Mouse (Mus musculus): ENCODE data around the gene Tspan1. TPM values are rescaled to one million over a fixed set of nuclear protein-coding genes. Genes with fewer than 3 reads are reported as not detected.

Gene Tspan1
- polyA plus RNA-seq (2014; fragmentation: Nextera tagmentation; extraction: Ambion mirVana): 0.19 TPM in 1 of 2 replicates, not detected in the other

- Histone ChIP-seq H3K4me3 (ENCODE audit: control insufficient read depth in 1 of 2, insufficient read depth in 1 of 2, low read depth in 1 of 2, low read length in 2 of 2) (no peak within 1 kb of the TSS), H3K9me3 (ENCODE audit: control insufficient read depth, low read length) (no peaks in the 10 kb centered on the region), H3K4me2 (ENCODE audit: low read length) (no peak within 1 kb of the TSS), H3K27me3 (ENCODE audit: control insufficient read depth, insufficient read depth, low read length) (no peaks in the 10 kb centered on the region), H3K36me3 (ENCODE audit: control insufficient read depth, insufficient read depth, low read length) (no peaks in the 10 kb centered on the region), H3K4me1 (ENCODE audit: control insufficient read depth in 2 of 2, insufficient read depth in 2 of 2, low read length in 2 of 2) (peaks cover 0 to 5% of the 10 kb centered on the region in 2 experiments; a peak in 1 of 4 replicates), H3K27ac (replicated peaks in 1 of 2; ENCODE audit: control insufficient read depth in 1 of 2, insufficient read depth in 1 of 2, low read depth in 2 of 2, low read length in 2 of 2) (no peak within 1 kb of the TSS), H3K9ac (ENCODE audit: low read length) (no peak within 1 kb of the TSS)
- no peak for ATAC-seq (ENCODE audit: insufficient number of reproducible peaks, insufficient read depth, low FRiP score, low read depth)
- 15% methylated on average over 7 of the region's 7 CpGs for WGBS
These were observed at the start of gene Tspan1 for GRCm38 (mm10) chr4:116167404-116167803. Tspan1 (minus strand) TSS chr4:116167601.

DNA sequence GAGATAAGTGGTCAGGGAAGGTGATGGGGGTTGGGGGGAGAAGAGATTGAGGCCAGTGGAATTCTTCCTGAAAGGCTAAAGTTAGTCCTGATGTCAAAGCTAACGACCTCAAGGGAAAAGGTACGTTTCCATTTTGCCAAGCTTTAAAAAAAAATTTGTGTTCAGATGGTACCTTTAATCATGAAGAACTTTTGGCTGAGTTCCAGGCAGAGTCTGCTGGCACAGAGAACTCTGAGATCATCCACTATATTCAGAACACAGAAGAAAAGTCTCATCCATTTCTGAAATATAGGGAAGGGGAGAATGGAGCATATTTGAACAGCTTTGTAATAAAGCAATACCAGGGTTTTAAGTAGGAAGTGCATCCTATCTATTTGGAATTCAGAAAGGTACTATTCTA is 49.6 kb upstream of the Tspan1 start:
- Histone ChIP-seq H3K27ac (replicated peaks in 1 of 2; ENCODE audit: control insufficient read depth in 1 of 2, insufficient read depth in 1 of 2, low read depth in 2 of 2, low read length in 2 of 2) (0 out of 4 replicates have a peak overlapping the region, but pooled peaks have one; percentile 22 to 25), H3K36me3 (ENCODE audit: control insufficient read depth, insufficient read depth, low read length) (no peaks in the 10 kb centered on the region)

DNA sequence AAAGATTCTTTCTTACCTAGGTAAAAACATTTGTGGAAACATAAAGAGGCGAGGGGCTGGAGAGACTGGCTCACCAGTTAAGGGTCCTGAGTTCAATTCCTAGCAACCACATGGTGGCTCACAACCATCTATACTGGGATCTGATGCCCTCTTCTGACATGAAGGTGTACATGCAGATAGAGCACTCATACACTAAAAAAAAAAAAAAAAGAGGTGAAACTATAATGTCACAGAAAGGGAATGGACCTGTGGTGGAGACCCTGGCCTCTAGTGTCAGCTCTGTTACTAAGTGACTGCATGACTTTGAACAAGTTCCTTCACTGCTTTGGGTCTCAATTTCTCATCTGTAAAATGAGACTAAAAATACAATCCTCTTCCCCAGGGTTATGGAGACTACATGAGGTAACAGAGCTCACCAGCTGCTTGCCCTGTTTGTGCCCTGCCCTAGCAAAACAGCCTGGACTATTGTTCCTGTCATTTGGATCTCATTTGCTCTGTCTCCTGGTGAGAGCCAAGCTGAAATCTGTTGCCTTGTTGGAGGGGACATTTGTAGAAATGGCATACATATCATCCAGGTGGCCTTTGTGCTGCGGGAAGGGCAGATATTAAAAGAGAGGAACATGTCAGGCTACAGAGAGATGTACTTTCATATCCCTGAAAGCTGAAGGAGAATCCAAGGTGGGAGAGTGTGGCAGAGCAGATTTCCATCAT is 48.6 kb upstream of the Tspan1 start:
- no peak overlapping the region for H3K4me3 ChIP-seq (ENCODE audit: control insufficient read depth in 1 of 2, insufficient read depth in 1 of 2, low read depth in 1 of 2, low read length in 2 of 2)
- no peaks in the 10 kb centered on the region for H3K36me3 ChIP-seq (ENCODE audit: control insufficient read depth, insufficient read depth, low read length)
- peaks cover 3 to 18% of the 10 kb centered on the region in 2 experiments; a peak in 3 of 4 replicates for H3K4me1 ChIP-seq (ENCODE audit: control insufficient read depth in 2 of 2, insufficient read depth in 2 of 2, low read length in 2 of 2)
- H3K9ac ChIP-seq (ENCODE audit: low read length): no peak overlapping the region
- 87% methylated on average over 2 of the region's 2 CpGs for WGBS
- ATAC-seq (ENCODE audit: insufficient number of reproducible peaks, insufficient read depth, low FRiP score, low read depth): no peak
- no peaks in the 10 kb centered on the region for H3K27me3 ChIP-seq (ENCODE audit: control insufficient read depth, insufficient read depth, low read length)
- no peaks in the 10 kb centered on the region for H3K9me3 ChIP-seq (ENCODE audit: control insufficient read depth, low read length)
- H3K27ac ChIP-seq (replicated peaks in 1 of 2; ENCODE audit: control insufficient read depth in 1 of 2, insufficient read depth in 1 of 2, low read depth in 2 of 2, low read length in 2 of 2): peak overlapping the region; percentile 17 to 25; a peak in 1 of 4 replicates
- no peak overlapping the region for H3K4me2 ChIP-seq (ENCODE audit: low read length)

More for the DNA sequence above, 49.6 kb upstream of the Tspan1 start:
- 7% methylated on average over 2 of the region's 2 CpGs for WGBS
- Histone ChIP-seq H3K4me2 (ENCODE audit: low read length) (no peak overlapping the region), H3K27me3 (ENCODE audit: control insufficient read depth, insufficient read depth, low read length) (no peaks in the 10 kb centered on the region), H3K4me1 (ENCODE audit: control insufficient read depth in 2 of 2, insufficient read depth in 2 of 2, low read length in 2 of 2) (peaks cover 3 to 18% of the 10 kb centered on the region in 2 experiments; a peak in 3 of 4 replicates), H3K9me3 (ENCODE audit: control insufficient read depth, low read length) (no peaks in the 10 kb centered on the region), H3K9ac (ENCODE audit: low read length) (no peak overlapping the region), H3K4me3 (ENCODE audit: control insufficient read depth in 1 of 2, insufficient read depth in 1 of 2, low read depth in 1 of 2, low read length in 2 of 2) (no peak overlapping the region)
- ATAC-seq (ENCODE audit: insufficient number of reproducible peaks, insufficient read depth, low FRiP score, low read depth): no peak

- Histone ChIP-seq H3K4me3 (ENCODE audit: control insufficient read depth in 1 of 2, insufficient read depth in 1 of 2, low read depth in 1 of 2, low read length in 2 of 2) (no peak overlapping the region), H3K27me3 (ENCODE audit: control insufficient read depth, insufficient read depth, low read length) (no peaks in the 10 kb centered on the region), H3K9ac (ENCODE audit: low read length) (no peak overlapping the region), H3K9me3 (ENCODE audit: control insufficient read depth, low read length) (no peaks in the 10 kb centered on the region), H3K27ac (replicated peaks in 1 of 2; ENCODE audit: control insufficient read depth in 1 of 2, insufficient read depth in 1 of 2, low read depth in 2 of 2, low read length in 2 of 2) (no peak overlapping the region), H3K4me1 (ENCODE audit: control insufficient read depth in 2 of 2, insufficient read depth in 2 of 2, low read length in 2 of 2) (no peaks in the 10 kb centered on the region), H3K36me3 (ENCODE audit: control insufficient read depth, insufficient read depth, low read length) (no peaks in the 10 kb centered on the region), H3K4me2 (ENCODE audit: low read length) (no peak overlapping the region)
- WGBS: 75% methylated on average over 1 of the region's 1 CpGs
- no peak for ATAC-seq (ENCODE audit: insufficient number of reproducible peaks, insufficient read depth, low FRiP score, low read depth)
These were observed 41.5 kb upstream of the Tspan1 start for GRCm38 (mm10) chr4:116208891-116209290.

DNA sequence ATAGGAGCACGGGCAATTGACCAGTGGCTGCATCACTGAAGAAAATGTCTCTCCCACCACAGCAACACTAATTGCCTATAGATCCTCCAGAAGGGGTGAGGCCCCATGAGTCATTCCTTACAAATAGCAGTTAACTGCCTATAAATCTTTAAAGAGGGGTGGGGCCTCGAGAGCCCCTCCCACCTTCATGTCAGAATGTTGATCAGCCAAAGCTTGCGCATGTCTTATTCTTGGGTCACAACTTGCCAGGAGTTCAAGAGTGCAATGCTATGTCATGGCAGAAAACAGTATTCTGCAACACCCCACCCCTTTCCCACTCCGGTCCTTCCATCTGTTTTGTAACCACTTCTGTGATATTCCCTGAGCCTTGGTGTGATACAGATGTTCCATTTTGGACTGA is 39.1 kb upstream of the Tspan1 start:
- H3K27ac ChIP-seq (replicated peaks in 1 of 2; ENCODE audit: control insufficient read depth in 1 of 2, insufficient read depth in 1 of 2, low read depth in 2 of 2, low read length in 2 of 2): no peak overlapping the region
- H3K4me1 ChIP-seq (ENCODE audit: control insufficient read depth in 2 of 2, insufficient read depth in 2 of 2, low read length in 2 of 2): no peaks in the 10 kb centered on the region
- ATAC-seq (ENCODE audit: insufficient number of reproducible peaks, insufficient read depth, low FRiP score, low read depth): no peak
- no peak overlapping the region for H3K4me3 ChIP-seq (ENCODE audit: control insufficient read depth in 1 of 2, insufficient read depth in 1 of 2, low read depth in 1 of 2, low read length in 2 of 2)
- H3K4me2 ChIP-seq (ENCODE audit: low read length): no peak overlapping the region
- no peaks in the 10 kb centered on the region for H3K9me3 ChIP-seq (ENCODE audit: control insufficient read depth, low read length)
- H3K36me3 ChIP-seq (ENCODE audit: control insufficient read depth, insufficient read depth, low read length): no peaks in the 10 kb centered on the region
- H3K27me3 ChIP-seq (ENCODE audit: control insufficient read depth, insufficient read depth, low read length): no peaks in the 10 kb centered on the region
- 73% methylated on average over 4 of the region's 4 CpGs for WGBS
- no peak overlapping the region for H3K9ac ChIP-seq (ENCODE audit: low read length)

- Histone ChIP-seq H3K36me3 (ENCODE audit: control insufficient read depth, insufficient read depth, low read length) (no peaks in the 10 kb centered on the region), H3K27ac (replicated peaks in 1 of 2; ENCODE audit: control insufficient read depth in 1 of 2, insufficient read depth in 1 of 2, low read depth in 2 of 2, low read length in 2 of 2) (no peak overlapping the region), H3K4me3 (ENCODE audit: control insufficient read depth in 1 of 2, insufficient read depth in 1 of 2, low read depth in 1 of 2, low read length in 2 of 2) (no peak overlapping the region), H3K4me1 (ENCODE audit: control insufficient read depth in 2 of 2, insufficient read depth in 2 of 2, low read length in 2 of 2) (no peaks in the 10 kb centered on the region), H3K9ac (ENCODE audit: low read length) (no peak overlapping the region), H3K4me2 (ENCODE audit: low read length) (no peak overlapping the region), H3K9me3 (ENCODE audit: control insufficient read depth, low read length) (no peaks in the 10 kb centered on the region), H3K27me3 (ENCODE audit: control insufficient read depth, insufficient read depth, low read length) (no peaks in the 10 kb centered on the region)
- no peak for ATAC-seq (ENCODE audit: insufficient number of reproducible peaks, insufficient read depth, low FRiP score, low read depth)
- 51% methylated on average over 3 of the region's 3 CpGs for WGBS
These were observed 37.0 kb upstream of the Tspan1 start for GRCm38 (mm10) chr4:116204422-116204821.

DNA sequence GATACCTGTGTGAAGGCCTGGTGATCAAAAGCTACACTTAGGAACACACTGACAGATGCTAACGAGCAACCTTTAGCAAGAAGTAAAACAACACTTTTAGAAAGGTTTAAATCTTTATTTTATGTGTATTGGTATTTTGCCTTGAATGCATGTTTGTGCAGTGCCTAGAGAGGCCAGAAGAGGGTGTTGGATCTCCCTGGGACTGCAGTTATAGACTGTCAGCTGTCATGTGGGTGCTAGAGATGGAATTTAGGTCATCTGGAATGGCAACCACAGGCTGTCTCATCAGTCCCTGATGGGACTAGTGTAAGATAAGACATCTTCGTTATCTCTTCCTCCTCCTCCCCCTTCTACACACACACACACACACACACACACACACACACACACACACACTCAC is 31.0 kb upstream of the Tspan1 start:
- Histone ChIP-seq H3K4me1 (ENCODE audit: control insufficient read depth in 2 of 2, insufficient read depth in 2 of 2, low read length in 2 of 2) (peaks cover 4% of the 10 kb centered on the region in 2 experiments; a peak in 2 of 4 replicates), H3K4me3 (ENCODE audit: control insufficient read depth in 1 of 2, insufficient read depth in 1 of 2, low read depth in 1 of 2, low read length in 2 of 2) (no peak overlapping the region), H3K36me3 (ENCODE audit: control insufficient read depth, insufficient read depth, low read length) (no peaks in the 10 kb centered on the region), H3K9me3 (ENCODE audit: control insufficient read depth, low read length) (no peaks in the 10 kb centered on the region), H3K27me3 (ENCODE audit: control insufficient read depth, insufficient read depth, low read length) (no peaks in the 10 kb centered on the region), H3K4me2 (ENCODE audit: low read length) (no peak overlapping the region), H3K9ac (ENCODE audit: low read length) (no peak overlapping the region), H3K27ac (replicated peaks in 1 of 2; ENCODE audit: control insufficient read depth in 1 of 2, insufficient read depth in 1 of 2, low read depth in 2 of 2, low read length in 2 of 2) (no peak overlapping the region)
- no peak for ATAC-seq (ENCODE audit: insufficient number of reproducible peaks, insufficient read depth, low FRiP score, low read depth)
- 80% methylated on average over 2 of the region's 2 CpGs for WGBS

Data from heart, embryonic 14.5 days (tissue).